Mouse (Mus musculus) spleen, adult 12 weeks (tissue): ENCODE measurements at regions not wholly inside any gene's neighbourhood (a gene's known extent, or its start where the extent isn't known, plus 50 kb on each side); places are given as distances from the start of the nearest gene placed in this dataset.
"Not testable (repeated sequence)": the region's sequence is repeated elsewhere in the genome, so short reads cannot be mapped to it uniquely, and the experiment has no call there.

Source experiments
- DNase-seq: peaks from one replicate; pipeline ENCODE4 v3.0.0; 2022; ENCODE audit warnings: low spot score

DNA sequence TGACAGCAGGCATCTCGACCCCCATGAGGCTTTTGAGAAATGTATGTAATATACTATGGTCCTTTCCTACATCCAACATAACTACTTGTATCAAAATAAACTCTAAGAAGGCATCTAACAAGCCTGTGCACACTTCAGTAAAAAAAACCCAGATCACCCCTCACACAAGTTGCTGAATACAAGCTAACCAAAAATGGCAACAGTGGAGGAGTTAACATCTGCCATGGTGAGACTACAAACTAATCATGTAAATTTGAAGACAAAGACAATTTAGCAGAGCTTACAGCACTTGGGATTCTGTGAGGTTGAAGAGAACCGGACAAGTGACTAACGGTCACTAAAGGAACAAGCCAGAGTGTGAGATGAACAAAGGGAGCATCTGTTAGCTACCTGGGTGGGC, 380.6 kb upstream of the Ngly1 start:
- DNase-seq: no peak

DNA sequence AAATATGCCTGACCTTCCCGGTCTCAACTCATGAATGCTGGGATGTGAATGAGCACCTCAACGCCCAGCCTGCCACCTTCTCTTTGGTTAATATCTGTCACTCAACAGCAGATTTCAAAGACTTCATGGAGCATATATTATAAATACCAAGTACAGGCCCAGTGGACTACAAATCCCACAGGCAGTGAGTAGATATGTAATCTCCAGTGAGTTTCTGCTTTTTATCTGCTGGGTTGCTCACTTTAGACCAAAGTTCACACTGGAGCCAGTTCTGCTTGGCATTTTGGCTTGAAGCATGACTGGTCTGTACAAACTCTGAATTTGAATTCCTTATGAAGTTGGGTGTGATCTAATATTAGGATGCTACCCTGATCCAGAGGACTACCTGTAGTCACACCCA, 377.1 kb upstream of the Ngly1 start:
- no peak for DNase-seq

DNA sequence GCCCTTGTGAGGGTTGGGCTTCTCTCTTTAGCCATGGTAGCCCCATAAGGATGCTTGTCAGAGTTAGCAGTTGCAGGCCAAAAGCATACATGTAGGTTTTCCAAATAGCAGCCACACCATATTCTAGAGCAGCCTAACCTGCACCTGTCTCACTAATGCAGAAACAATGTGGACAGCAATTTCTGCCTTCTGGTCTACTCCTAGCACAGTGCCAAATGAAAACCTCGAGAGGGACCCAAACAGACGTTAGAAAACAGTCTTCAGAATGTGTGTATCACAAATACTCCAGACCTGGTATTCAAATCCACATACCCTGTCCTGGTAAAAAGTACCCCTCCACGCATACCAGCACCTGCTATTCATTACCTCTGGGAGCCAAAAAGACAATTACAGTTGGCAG, 368.9 kb upstream of the Ngly1 start:
- no peak for DNase-seq

DNA sequence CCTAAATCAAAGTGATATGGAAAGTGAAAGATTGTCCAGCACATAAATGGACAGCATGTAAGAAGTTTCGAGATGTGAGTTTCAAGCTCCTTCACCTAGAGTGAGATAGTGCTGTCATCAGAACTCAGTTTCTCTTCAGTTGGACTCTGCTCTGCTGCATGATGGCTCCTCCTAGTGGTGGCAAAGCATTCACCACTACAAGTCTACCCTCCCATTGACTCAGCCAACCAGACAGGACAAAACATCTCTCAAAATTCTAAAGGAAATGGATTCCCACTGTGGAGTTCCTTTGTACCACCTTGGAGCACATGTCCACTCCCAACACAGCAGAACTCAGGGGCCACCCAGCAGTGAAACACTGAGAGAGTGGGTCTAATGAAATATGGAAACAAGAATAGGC, 367.8 kb upstream of the Ngly1 start:
- DNase-seq: peak; percentile 1

DNA sequence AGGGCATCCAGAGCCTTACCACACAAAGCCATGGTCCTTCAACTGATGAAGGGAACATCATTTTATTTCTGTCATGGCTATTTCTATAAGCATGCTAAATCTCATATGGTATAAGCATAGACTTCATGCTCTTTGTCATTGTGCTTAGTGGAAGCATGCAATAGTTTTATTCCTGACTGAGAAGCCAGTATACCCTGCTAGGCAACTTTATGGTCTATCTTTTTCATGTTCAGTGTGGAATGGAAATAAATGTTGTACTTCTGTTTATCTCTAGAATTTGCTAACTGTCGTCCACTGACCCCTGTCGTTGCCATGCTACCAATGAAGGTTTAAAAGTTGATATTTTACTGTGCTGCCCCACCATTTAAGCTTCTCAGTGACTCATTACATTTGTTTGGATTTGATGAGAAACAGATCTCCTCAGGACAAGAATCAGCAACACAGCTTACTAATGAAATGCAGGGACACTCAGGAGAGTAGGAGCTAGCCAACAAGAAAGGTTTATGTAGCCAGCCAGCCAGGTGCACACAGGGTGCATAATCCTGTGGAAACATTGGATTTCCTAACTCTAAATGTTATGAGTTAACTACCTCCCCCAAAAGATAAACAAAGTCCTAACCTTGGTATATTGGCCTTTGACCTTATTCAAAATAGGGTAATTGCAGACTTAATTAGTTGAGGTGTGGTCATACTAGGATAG, 364.3 kb upstream of the Ngly1 start:
- no peak for DNase-seq

DNA sequence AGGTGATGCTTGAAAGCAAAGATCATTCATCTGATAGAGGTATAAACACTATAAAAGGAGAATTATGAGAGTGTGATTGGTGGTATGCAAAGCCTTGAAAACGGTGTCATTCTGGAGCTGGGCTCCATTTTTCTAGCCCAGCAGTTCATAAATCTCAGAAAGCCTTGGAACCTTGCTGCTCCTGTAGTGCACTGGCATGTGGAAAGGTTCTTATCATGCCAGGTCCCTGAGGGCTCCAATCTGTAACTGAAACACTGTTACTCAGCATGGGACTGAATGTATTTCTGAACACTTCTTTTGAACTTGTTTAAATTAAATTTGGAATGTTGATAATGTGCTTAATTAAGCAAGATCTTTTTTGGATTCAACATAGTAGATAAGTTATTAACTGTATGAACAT, 352.0 kb upstream of the Ngly1 start:
- no peak for DNase-seq

DNA sequence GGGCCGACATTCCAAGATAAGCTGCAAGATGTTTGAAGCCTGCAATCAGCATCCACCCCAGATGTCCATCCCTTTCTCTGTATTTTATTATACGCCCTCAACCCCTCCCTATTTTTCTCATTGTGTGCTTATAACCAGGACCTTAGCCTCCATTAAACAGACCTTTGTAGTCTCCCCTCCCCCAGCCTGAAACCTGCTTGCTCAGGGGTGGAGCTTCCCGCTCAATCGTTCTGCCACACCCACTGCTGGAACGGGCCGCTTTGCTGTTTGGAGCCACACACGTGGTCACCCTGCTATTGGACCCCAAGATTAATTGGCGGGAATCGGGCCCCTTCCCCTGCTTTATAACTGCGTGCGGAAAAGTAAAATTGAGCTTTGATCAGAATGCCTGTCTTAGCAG, 342.7 kb upstream of the Ngly1 start:
- DNase-seq: not testable (repeated sequence)

DNA sequence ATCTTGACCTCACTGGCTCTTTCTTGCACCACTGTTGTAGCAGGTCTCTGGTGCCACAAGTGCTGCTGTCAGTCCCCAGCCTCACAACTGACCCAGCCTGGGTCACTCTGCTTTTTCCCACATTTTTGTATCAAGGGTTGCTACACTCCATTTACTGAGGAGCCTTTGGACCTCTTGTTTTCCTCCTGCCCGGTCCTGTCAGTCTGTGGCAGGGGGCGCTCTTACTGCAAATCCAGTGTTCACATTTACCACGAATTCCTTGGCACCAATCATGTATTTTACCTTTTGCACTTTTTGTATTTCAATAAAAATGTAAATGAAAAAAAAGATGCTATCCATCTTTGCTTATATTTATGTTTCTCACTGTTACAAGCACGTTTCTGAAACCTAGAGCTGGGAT, 335.9 kb upstream of the Ngly1 start:
- DNase-seq: not testable (repeated sequence)

DNA sequence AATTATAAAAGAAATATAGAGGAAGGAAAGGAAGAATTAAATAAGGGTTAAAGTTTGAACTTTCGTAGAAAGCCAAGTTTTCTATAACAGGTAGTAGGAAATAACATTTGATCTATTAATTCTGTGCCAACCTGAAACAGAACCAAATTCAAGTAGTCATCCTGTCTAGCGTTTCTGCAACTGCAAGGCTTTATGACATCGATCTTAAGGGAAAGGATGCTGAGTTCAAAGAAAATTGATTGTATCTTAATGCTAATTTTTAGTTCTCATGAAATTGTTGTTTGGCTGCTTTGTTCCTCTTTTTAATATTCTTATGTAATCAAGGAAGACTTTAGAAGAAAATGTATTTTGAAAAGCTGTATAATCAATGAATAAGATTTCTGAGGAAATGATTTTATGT, 334.9 kb upstream of the Ngly1 start:
- DNase-seq: no peak

DNA sequence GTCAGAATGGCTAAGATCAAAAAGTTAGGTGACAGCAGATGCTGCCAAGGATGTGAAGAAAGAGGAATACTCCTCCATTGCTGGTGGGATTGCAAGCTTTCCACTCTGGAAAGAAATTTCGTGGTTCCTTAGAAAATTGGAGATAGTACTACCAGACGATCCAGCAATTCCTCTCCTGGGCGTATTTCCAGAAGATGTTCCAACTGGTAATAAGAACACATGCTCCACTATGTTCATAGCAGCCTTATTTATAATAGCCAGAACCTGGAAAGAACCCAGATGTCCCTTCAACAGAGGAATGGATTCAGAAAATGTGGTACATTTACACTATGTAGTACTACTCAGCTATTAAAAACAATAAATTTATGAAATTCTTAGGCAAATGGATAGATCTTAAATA, 324.4 kb upstream of the Ngly1 start:
- DNase-seq: not testable (repeated sequence)

DNA sequence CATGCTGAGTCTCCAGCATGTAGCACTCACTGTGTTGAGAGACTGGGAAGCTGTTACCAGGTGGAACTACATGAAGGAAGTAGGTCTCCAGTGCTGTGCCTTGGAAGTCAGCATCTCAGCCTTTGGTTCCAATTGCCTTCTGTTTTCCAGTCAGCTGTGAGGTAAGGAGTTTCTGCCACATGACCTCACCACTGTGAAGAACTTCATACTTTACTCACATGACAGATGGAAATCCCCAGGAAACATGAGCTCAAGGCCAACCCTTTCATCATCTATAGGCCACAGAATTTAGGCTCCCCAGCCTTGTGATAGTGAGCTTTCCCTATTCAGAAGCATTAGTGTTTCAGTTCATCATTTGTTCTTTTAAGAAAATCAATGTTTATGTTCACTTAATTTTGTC, 314.4 kb upstream of the Ngly1 start:
- no peak for DNase-seq

DNA sequence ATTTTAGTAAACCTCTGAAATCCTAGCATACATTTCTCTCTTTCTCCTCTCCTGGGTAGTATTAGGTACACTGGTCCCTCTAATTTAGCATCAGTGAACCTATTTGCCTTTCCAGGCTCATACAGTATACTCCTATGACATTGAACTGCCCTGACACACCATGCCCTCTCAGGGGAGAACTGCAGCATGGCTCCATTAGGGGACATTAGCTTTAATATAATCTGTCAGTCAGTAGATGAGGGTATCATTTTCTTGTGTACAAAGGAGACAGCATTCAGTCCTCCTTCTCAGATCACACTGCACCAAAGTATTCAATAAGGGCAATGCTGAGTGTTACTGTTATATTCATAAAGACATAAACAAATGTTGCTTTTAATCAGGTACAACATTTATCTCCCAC, 278.8 kb upstream of the Ngly1 start:
- no peak for DNase-seq

DNA sequence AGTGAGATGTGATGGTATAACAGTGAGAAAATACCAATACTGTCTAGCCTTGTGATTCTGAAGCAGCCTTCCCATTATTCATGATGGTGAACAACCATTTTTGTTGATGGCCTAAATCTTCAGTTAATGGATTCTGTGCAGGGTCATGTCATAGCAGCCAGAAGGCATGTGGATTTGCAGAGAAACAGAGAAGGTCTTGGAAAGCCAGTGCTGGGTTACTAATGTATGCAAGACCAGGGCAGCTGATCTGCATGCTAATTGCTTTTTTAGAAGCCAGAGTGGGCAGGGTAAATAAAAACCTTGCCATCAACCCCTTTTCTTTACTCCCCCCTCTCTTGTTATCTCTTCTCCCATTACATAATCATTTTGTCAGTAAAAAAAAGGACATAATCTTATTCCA, 278.3 kb upstream of the Ngly1 start:
- no peak for DNase-seq

DNA sequence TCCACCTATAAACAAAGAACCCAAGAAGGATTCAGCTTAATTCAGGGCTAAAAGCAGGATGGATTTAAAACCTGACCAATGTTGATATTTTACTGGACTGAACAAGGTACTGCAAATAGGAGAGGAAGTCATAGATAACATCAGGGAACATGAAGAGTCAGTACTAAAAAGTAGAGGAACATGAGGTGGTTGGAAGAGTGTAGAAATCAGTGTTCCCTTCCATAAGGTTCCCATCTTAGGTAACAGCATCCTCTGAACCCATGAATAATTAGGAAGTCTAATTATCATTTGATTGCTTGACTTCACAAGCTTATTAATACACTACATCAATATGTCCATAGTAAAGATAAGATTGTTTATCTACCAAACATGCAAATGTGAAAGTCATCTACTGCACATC, 277.8 kb upstream of the Ngly1 start:
- DNase-seq: no peak

DNA sequence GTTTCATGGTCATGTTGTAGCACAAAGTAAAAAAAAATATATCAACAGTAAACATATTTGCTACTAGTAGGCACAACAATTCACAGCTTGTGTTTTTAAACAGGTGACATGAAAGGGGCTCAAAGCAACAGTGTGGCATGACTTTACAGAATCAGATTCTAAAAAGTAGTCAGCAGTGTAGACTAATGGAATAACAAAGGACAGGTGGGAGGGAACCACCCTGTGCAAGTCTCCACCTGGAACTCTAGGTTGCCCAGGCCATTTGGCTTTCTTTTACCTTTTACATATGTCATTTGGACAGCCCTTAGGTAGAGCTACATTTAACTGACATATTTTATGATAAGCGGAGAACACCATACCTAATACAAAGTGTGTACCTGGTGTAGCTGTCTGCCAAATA, 271.7 kb upstream of the Ngly1 start:
- no peak for DNase-seq

DNA sequence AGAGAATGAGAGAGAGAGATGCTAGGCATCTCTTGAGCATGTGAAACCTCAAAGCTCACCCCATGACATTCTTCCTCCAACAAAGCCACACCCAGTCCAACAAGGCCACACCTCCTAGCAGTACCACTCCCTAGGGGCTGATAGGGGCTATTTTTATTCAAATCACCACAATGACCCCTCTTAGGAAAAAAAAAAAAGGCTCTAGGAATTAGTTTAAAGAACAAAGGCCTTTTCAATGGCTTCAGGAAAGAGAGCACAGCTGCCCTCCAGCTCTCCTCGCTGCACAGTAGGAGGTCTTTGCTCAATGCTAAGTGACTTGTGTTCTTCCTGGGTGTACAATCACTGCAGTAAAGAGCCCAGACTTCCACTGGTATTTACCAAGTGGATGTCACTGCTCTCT, 270.8 kb upstream of the Ngly1 start:
- no peak for DNase-seq

DNA sequence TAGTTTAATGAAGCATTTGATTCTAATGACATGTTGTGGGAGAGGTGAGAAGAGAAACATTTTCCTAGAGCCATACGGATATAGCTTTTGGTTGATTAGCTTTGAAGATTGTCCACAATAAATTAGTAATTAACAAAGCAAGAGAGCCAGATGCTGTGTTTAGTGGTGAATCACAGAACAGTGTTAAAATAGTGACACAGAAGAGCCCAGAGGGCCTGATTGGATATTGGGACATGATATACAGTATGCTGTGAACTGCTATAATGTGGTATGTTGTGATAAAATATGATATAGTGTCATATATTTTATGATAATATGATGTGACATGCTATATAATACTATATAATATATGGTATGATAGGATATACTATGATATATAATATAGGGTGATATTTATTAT, 243.7 kb upstream of the Ngly1 start:
- DNase-seq: no peak

DNA sequence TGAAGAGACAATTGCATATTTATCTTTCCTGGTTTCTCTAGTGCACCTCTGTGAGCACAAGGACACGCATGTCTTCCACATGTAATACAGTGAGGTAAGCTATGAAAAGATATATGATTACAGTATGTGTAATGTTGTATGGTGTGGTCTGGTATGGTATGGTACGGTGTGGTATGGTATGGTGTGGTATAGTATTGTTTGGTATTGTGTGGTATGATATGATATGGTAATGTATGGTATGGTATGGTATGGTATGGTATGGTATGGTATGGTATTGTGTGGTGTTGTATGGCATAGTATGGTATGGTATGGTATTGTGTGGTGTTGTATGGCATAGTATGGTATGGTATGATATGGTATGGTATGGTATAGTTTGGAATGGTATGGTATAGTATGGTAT, 242.1 kb upstream of the Ngly1 start:
- no peak for DNase-seq

DNA sequence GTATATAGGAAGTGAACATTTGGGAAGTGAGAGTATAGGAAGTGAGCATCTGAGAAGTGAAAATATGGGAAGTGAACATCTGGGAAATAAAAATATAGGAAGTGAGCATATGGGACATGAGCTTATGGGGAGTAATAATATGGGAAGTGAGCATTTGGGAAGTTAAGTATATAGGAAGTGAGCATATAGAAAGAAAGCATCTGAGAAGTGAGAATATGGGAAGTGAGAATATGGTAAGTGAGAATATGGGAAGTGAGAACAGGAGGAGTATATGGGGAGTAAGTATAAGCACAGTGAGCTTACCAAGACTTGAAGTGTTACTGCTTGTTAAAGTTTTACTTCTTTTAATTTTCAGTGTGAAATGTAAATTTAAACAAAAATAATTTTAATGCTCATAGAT, 239.3 kb upstream of the Ngly1 start:
- DNase-seq: no peak

DNA sequence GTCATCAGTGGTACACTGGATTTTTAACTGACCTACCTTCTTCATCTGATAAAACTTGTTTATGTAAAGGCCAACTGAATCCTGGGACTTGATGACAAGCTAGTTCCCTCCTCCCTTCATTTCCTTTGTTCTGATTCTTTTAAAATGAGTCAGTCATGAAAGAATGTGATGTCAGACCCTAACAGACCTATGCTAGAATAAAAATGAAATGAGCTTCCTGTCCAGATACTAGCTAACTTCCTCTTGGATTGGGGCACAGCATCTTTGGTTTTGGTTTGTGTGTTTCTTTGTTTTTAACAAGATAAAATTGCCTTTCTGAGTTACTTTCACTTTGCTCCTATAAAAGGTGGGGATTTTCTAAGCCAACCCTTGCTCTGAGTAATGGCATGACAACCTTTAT, 225.2 kb upstream of the Ngly1 start:
- no peak for DNase-seq

DNA sequence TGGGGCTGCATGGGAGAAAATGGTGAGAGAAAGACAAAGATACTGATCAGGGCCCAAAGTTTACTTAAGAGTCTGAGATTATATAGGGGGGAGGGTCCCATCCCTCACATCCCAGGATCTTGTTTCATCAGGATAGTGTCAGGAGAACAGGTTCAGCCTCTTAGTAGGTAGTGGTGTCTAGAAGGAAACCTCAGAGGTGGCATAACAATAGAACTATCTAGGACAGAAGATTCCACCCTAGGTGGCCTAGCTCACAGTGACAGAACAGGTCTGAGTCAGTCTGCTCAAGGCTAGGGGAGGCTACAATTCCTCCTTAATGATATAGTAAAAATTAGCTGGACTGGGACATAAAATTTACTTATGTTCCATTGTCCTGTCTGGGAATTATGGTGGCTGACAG, 211.3 kb upstream of the Ngly1 start:
- no peak for DNase-seq

DNA sequence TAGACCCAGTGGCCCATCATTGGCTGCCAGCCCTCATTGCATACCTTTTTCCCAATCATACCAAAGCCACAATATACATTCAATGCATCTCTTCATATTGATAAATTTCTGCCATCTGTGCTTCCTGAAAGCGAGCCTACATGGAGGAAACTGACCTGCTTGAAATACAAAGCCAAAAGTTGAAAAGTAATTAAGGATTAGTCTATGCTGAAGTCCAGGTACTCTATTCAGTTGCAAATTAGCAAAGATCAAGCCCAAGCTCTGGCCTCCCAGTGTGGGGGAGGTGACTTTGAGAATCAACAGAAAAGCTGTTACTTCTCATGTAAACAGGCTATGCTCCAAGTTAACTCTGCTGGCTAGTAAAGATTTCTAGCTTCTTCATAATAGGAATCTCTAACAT, 210.7 kb upstream of the Ngly1 start:
- DNase-seq: no peak

DNA sequence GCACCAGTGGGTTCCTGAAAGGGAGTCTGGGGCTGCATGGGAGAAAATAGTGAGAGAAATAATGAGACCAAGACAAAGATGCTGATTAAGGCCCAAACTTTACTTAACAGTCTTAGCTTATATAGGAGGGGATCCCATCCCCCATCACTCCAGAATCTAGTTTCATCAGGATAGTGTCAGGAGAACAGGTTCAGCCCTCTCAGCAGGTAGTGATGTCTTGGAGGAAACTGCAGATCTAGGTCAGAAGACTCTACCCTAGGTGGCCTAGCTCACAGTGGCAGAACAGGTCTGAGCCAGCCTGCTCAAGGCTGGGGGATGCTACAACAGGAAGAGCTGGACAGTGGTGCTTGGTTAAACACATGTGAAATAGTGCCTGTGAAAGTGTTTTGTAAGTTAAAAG, 204.6 kb upstream of the Ngly1 start:
- DNase-seq: no peak

DNA sequence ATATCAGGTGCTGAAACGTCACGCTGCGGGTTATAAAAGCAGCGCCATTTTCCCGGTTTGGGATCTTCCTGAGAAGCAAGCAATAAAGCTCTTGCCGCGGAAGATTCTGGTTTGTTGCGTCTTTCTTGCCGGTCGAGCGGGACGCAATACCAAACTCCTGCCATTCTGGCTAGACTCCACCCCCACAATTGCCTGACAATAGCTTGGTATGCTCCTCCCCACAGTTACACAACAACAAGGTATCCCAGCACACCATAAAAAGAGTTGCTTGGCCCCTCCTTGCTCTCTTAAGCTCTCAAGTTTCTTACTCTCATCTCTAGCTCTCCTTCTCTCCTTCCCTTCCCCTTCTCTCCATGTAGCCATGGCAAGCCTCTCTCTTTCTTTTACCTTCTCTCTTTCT, 176.5 kb upstream of the Ngly1 start:
- not testable (repeated sequence) for DNase-seq

DNA sequence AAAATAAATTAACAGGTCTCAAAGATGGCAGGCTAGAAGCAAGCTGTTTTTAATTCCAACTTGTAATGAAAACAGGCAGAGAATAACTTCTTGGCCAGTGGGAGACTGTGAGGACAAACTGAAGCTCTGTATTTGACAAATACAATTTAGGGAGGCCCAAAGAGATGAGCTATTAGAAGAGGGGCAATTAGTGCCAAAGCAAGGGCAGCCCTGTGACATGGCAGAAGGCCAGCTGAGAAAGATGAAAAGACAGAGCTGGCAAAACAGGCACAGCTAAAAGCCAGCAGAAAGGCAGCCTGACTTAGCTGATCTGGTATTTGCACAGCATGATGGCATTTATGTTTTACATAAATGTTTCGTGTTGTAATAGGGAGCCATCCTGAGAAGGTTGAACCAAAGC, 175.0 kb upstream of the Ngly1 start:
- DNase-seq: no peak
